Mouse (Mus musculus) Muller cell, postnatal 12 days (primary cell): Measurements from ENCODE around the gene Ptpdc1.

ENCODE experiments used
- DNase-seq: peaks from one replicate; pipeline ENCODE4 v3.0.0-alpha.2; 2015; ENCODE audit errors: inconsistent ontology term

The Ptpdc1 gene

DNA sequence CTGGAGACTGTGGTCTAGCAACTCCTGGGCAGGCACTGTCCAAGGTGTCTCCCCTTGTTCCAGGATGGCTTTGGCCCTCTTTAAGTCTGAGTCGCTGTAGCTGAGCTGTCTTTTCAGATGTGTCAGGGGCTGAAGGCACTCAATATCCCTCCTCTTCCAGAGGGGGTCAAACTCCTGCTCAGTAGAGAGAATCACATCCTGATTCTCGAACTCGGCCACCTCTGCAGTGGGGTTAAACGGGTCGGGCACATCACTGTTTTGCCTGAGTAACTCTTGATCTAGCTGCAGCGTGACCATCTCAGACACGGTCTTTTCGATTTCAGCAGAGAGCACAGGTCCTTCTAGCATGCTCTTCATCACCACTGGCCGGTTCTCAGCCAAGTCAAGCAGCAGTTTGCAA is 39.0 kb downstream of the Ptpdc1 start:
- DNase-seq, result no peak

DNA sequence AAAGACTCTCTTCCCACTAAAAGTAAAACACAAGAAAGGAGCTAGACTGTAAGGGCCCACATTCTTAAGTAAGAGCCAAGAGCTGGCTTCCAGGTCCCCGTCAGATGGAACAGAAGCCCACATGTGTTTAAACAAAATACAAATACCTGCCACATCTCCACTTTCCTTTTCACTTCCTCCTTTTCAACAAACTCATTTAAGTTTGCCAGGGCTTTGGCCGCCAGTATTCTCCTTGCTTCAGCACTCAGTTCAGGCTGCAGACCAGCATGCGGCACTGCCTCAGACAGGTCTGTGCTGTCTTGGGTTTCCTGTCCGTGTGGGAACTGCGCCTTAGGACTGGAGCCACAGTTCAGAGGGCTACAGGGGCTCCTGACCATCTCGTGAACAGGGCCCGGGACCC is 39.7 kb downstream of the Ptpdc1 start:
- DNase-seq, result no peak

DNA sequence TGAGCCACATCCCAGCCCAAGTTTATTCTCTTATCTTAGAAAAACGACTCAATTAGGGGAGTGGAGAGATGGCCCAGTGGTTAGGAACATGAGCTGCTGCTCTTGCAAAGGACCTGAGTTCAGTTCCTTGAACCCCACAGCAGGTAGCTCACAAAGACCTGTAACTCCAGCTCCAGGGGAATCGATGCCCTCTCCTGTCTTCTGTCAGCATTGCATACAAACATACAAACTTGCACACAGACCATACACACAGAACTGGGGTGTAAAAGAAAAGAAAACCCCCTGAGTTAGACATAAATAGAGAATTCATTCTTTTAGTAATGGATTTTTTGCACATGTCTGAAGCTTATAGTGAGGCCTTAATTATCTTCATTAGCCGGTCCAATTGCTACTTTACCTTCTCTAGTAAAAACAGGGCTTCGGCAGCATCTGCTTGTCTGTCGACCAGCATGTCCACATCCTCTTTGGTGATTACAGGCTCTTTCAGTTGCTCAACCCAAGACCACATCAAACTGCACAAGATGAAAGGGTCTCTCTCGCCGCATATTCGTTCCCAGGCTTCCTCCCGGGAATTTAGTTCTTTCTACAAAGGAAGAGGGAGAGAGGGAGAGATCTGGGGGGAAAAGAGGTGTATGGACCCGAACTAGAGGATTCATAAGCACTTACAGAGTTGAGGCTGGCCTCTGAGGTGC is 42.6 kb downstream of the Ptpdc1 start:
- DNase-seq, result no peak

DNA sequence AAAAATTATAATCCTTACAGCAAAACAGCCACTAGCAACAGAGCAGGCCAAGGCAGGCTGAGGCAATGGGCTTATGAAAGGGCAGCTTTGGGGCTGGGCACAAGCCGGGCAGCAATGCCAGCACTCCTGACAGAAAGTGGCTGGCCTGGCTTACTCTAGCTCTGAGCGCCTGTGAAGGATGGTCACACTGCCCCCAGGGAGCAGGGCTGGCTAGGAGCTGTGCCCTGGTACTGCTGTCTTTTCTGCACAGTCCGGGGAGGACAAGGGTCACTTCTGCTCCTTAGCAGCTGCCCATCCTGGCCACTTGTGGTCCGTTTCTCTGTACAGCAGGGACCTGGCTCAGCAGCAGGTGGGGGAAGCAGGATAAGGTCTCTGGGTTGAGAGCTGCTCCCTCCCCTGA is 46.8 kb downstream of the Ptpdc1 start:
- DNase-seq, result no peak

DNA sequence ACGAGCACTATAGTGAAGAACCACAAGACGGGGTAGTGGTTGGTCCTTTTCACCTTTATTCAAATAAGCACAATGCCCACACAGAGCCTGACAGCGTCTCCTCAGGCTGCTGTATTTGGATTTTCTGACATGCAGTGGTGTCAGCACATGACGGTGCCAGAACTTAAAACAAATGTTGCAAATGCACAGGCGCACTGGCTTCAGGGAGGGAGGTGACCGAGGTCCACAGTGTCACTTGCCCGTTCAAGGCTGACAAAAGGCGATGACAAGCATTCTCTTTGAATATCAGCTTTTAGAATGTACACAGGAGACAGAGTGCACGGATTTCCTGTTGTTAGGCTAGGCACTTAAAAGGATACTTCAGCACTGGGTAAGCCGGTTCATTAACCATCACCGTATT is 47.6 kb downstream of the Ptpdc1 start:
- no peak for DNase-seq

DNA sequence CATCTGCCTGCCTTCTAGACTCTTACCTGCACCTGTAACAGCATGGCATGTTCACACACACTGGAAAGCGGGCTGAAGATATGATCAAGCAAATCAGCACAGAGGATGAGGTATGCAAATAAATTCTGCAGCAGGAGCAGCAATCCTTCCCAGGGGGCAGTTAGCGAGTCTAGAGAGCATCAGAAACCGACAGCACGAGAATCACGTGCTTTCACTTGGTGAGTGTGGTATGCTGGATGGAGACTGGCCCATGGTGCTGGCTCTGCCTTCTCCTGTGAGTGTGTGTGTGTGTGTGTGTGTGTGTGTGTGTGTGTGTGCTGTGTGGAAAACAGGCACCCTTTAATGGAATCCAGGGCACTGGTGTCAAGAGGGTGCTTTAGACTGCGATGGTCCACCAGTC is 48.5 kb downstream of the Ptpdc1 start:
- DNase-seq, result no peak

DNA sequence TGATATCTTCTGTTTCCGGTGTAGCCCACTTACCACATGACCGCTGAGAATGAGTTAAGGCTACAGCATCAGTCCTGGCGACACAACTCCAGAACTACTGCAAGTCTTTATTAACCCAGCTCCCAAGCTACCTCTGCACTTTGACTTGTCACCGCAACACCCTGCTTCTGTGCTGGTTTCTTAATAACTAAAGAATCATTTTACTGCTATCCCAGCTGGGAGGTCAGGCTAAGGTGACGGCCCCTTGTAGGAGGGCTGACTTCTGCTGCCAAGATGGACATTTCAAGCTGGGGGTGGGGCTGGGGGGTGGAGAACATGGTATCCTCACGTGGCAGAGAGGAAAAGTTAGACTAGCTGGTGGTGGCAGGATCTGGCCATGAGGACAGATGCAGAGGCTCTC is 50.7 kb downstream of the Ptpdc1 start:
- no peak for DNase-seq

DNA sequence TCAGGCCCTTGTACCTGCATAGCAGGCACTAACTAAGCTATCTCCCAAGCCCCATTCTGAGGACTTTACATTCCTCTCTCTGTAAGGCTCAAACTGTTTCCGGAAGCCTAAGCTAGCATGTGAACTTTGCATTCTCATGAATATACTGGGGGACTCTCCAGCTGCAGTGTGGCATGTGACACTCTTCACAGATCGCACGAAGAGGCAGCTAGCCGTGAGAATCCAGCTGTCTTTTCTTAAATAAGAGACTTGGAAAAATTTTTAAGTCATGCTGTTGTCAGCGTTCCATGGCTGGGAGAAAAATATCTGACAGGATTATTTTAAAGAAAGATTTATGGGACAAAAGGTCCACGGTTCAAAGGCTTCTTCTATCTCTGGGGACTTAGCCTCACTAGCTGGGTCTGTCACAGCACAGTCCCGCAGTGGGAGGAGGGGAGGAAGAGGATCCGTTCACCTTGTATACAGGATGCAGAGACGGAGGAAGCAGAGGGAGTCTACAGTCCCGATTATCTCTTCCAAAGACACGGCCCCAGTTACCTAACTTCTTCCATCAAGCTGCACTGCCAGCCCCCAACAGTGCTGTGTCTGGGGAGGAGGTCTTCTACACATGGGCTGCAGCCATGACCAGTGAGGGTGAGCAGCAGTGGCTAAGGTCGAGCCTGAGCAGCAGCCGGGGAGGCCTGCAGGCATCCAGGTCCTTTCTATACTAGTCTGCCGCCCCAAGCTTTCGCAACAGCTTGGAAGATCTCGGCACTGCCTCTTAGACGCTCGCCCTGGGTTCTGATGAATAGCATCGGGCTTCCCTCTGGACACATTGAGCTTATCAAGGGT is 51.7 kb downstream of the Ptpdc1 start:
- no peak for DNase-seq

DNA sequence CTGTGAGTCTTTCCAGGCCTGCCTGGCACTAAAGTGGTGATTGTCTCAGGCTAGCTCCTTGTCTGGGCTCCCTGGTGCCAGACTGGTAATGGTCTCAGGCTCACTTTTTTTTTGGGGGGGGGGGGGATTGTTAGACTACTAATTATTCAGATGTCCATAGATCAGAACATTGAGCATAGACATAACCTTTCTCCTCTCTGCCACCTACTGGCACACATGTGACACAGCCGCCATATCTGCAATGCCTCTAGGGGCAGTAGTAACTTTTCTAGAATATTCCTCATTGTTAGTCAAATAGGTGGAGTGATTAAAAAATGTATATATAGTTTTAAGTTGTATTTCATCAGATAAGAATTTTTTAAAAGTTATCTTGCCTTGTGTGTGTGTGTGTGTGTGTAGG is 53.3 kb downstream of the Ptpdc1 start:
- peak; percentile 31 for DNase-seq

DNA sequence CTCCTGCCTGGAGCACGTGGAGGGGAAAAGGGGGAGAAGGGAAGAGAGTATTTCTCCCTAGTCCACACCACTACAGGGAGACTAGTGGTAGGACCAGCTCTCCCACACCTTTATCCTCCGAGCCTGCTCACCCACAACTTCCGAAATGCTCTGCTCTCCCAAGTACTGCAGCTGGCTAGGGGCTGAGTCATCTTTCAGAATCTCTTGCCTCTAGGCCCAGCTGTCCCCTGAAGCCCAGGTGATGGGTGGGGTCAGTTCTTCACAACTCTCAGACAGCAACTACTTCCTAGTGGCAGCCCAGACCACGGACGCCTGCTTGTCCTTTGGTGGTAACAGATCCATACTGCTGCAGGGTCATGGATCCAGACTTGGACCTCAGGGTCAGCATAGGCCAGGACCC is 54.2 kb downstream of the Ptpdc1 start:
- DNase-seq, result no peak

DNA sequence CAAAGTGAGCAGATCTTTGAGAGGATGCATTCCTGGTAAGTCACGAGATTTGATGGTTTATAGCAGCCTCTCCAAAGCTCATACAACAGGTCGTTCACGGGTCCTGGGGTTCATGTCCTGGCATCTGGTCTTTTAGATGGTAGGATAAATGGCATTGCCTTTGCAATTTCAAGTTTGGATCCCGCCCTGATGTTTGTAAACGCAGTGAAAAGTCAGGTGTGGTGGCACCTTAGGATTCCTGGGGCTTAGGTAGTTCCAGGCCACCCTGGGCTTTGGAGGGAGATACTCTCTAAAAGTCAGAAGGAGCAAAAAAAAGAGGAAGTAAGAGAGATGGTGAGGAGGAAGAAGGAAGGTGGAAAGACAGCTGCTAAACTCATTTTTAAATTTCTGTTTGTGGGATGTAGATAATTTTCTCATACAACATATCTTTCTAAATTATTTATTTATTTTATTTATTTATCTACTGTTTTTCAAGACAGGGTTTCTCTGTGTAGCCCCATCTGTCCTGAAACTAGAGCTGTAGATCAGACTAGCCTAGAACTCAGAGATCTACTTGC is 55.8 kb downstream of the Ptpdc1 start:
- DNase-seq, result no peak

DNA sequence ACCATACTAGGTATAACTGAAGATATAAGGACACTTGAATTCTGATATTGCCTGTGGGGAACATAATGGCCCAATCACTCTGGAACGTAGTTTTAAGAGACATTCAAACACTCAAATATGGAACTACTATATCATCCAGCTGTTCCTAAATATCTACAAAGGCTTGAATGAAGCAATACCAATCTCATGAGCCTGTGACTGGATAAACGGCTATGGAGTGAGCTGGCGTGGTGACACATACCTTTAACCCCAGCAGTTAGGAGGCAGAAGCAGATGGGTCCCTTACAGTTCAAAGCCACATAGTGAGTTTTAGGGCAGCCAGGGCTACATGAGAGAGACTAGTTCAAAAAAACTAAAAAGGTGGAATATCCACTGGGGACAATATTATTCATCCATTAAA is 57.8 kb downstream of the Ptpdc1 start:
- no peak for DNase-seq

DNA sequence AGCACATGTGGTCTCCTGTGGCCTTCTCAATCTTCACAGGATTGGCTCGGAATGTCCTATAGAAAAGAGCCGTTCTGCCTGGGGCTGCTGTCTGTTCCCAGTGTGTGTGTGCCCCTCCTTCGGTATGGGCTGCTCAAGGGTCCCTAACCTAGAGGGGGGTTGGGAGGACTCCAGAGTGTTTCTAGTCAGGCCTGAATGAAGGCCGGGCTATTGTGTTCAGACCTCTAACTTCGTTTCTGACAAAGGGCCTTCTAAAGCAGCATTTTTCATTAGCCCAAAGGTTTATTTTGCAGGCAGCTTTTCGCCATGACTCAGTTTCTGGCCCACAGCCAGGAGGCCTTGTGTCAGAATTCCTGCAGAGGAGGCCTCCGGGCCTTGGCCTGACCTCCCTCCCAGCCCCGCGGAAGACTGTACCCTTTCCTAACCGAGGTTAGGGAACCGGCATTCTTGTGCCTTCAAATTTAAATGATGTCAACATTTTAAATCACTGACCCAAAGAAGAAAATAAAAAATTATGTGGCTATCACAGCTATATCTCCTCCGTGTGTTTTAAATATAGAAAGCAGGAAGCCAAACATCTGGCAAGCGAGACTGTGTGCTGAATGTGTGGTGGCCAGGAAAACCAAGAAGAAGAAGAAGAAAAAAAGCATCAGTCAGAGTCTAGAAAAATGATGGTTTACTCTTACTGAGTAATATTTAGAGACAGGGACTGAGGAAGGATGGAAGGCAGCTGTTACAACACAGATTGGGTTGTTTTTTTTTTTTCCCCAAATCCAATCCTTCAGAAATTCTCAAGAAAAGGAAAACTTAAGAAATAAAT is 59.1 kb downstream of the Ptpdc1 start:
- peak; percentile 96 for DNase-seq

DNA sequence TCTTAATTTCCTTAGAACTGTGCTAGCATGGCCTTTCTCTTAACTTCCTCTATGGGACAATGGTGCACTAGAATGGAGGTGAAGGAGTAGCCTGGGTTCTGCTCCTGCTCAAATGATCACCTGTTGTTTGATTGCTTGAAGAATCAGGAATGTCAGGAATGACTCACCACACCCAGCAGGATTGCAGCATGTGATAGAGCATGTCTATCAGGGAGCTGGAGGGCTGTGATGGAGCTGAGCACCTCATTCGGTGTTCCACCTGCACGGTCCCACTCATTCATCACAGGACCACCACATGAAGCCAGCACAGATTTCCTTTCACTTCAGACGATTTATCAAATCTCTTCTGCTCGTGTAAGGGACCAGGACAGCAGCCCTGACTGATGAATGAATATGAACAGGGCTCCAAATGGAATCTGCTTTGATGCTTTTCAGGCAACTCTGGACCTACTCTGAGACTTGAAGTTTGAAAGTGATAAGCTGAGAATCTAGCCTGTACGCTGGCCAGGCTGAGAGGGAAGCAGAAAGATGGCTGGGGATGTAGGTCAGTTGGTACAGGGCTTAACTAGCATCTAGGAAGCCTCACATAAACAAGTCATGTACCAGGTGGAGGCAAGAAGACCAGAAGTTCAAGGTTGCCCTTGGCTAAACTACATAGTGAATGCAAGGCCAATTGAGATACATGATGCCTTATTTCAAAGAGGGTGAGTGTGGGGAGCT is 60.4 kb downstream of the Ptpdc1 start:
- no peak for DNase-seq

DNA sequence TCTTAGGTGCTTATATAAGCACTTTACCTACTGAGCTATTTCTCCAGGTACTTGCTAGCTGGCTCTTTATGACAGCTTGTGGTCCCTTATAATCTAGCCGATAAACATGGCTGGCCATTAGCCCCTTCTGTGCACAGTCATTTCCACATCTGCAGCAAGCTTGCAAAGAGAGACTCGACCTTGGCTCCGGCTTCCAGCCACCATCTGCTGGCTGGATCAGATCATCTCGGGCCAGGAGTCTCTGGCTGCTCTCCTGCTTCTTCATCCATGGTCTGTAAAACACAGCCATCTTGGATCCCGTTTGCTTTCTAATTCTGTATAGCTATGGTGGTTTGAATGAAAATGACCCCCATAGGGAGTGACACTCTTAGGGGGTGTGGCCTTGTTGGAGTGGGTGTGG is 63.1 kb downstream of the Ptpdc1 start:
- no peak for DNase-seq

DNA sequence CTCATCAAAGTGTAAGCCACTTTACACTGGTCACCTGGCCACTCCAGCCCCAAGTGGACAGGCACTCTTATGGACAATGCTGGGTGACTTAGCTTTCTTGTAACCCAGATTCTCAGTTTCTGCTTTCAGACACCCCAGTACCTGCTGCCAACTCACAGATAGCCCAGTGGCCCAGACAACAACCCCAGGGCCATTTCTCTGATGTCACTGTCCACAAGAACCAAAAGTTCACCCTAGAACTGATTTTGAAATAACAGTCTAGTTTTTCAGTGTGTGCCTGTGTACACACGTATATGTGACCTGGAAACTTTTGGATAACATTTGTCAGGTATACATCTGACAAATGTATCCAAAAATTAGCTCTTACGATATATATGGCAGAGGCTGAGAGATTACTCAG is 64.0 kb downstream of the Ptpdc1 start:
- DNase-seq, result no peak

DNA sequence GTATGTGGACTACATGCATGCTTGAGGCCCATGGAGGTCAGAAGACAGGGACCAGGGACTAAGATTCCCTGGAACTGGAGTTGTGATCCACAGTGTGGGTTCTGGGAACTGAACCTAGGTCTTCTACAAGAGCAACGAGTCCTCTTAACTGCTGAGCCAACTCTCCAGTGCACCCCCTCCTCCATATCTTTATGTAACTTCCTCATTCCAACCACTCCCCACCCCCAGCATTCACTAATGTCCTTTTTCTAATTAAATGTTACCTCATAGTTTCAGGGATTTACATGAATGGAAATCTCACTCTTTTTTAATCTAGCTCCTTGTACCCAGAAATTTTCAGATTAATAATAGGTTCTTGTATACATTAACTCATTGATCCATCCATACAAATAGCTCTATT is 69.5 kb downstream of the Ptpdc1 start:
- DNase-seq, result no peak

DNA sequence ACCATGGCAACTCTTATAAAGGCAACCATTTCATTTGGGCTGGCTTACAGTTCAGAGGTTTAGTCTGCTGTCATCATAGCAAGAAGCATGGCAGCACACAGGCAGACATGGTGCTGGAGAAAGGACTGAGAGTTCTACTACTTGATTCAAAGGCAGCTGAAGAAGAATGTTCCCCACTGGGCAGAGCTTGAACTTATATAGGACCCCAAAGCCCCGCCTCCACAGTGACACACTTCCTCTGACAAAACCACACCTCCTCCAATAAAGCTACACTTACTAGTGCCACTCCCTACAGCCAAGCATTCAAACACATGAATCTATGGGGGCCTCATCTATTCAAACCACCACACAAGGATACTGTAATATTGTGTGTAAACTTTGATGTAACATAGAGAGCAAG is 70.9 kb downstream of the Ptpdc1 start:
- DNase-seq, result no peak

DNA sequence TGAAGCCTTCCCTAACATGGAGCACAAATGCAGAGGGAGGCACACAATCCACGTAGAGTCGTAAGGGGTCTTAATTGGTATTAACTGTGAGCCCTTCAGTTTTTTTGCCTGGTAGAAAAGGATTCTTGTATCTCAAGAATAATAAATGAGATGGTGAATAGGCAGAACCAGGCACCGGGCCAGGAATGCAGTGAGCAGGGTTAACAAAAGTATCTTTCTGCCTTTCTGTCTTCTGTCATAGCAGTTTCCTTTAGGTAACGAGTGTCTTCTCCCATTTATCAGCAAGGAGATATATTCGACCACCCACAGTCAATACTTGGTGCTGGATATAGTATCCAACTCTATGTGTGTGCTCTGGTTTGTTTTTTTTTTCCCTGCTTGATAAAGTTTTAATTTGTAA is 72.0 kb downstream of the Ptpdc1 start:
- peak; percentile 54 for DNase-seq

DNA sequence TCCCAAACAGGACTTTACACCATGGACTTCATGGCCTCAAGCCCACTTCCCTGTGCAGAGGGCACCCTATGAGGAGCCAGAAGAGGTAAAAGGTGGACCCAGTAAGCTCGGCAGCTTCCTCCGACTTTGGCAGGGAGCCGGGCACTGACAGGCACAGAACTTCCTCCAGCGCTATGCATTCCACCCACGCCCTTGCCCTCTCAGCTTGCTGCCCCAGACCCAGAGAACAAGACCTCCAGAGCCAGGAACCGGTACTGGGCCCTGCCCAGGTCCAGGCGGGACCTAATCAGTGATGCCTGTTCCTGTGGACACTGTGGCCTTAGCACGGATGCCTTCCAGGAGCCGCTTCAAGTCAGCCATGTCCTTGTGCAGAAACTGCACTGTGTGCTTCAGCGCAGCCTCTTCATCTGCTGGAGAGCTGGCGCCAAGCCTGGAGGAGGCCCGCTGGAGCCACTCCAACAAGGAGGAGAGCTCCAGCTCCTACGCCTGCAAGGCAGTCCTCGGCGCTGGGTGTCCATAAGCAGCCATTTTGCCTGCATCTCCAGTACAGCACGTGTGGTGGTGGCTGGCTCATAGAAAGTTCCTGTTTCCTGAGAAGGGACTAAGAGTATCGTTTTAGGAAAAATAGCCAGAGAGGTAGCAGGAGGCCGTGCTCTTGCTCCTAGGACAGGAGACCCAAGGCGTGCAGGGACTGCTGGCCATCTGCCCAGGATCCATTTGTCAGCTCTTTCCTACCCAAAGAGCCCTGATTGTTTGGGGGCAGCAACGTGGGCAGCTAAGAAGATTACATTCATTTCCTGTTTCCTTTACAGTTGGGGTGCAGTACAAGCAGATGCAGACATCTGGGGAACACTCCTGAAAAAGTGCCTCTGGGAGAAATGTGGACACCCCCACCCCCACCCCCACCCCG is 73.0 kb downstream of the Ptpdc1 start:
- DNase-seq, result peak; percentile 85

DNA sequence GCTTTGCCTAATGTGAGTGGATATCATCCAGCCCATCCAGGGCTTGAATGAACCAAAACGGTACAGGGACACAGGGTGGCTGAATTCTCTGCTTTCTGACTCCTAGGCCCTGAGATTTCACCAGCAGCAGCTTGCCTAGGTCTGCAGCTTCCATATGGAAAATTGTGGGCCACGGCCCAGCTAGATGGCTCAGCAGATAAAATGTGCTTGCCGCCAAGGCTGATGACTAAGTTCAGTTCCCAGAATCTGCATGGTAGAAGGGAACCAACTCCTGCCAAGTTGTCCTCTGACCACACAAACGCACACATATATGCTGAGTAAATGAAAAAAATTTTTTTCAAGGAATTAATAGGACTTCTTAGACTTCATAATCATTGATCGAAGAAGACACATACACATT is 77.2 kb downstream of the Ptpdc1 start:
- no peak for DNase-seq
